Mouse (Mus musculus): Measurements from ENCODE around the gene A730071L15Rik.

Gene A730071L15Rik

GRCm38 (mm10) chr11:6183246-6183645 is 16.6 kb upstream of the A730071L15Rik start:
- in situ Hi-C loops (cut with MboI): no loop called here

- in situ Hi-C loops (cut with MboI): no loop called here
Observed at GRCm38 (mm10) chr11:6184202-6184935, 15.5 kb upstream of the A730071L15Rik start.

DNA sequence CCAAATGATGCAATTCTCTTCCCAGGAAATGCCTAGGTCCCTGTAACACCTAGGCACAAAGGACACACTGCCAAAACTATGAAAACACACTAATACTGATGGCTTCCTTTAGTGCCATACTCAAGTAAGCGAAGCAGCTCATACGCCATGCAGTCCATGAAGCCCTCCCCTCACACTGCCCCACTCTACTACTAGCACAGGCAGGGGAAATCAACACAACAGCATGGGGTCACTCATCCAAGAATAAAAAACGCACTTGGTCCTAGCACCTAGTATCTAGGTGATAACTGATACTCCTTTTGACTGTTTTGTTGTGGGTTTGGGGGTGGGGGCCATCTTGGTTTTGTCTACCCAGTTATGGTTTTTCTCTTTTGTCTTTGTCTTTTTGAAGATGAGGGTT is 12.4 kb upstream of the A730071L15Rik start:
- in situ Hi-C loops (cut with MboI): no loop called here

- in situ Hi-C loops (cut with MboI): no loop called here
Observed at GRCm38 (mm10) chr11:6187878-6188277, 12.0 kb upstream of the A730071L15Rik start.

GRCm38 (mm10) chr11:6196780-6197179 is 3.0 kb upstream of the A730071L15Rik start:
- in situ Hi-C loops (cut with MboI): loop anchor here (10.0 kb wide), 1 partner anchor 202 kb away; no protein-coding TSS in a partner anchor

DNA sequence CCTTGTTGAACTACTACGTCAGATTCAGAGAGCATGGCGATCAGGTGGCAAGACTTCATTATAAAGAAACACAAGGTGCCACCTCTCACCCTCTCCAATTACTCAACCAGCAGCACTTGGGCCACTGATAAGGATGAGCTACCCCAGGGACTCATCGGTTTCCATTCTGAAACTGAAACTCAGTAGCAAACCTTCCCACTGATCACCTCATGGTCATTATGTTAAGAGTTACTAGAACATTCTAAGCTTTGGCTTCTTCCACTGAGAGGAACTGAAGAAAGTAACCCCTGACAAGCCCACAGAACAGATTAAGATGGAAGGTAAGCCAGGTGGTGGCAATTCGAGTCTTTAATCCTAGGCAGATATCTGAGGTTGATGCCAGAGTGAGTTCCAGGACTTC is 1.4 kb upstream of the A730071L15Rik start:
- in situ Hi-C loops (cut with MboI): loop anchor here (10.0 kb wide), 1 partner anchor 204 kb away; no protein-coding TSS in a partner anchor

DNA sequence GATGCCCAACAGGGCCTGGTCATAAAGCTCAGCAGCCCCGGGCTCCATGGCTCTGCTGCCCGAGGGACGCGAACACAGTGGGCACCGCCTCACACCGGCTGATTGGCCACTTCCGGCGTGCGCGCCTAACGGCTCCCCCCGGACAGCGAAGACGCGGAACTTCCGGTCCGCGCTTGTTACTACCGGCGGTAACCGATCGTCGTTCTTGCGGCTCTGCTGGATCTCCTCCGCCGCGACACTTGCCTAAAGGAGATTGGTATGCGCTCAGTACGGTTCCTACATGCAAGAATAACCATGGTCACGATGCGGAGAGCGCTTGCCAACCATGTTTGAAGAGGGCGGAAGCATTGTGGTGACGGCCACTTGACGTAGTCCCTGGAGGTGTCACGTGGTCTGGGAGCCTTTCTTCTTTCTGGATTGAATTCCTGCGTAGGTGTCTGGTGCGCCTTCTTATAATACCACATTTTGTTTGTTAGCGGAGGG is 299 bp downstream of the A730071L15Rik start, which contains the start of gene Nudcd3:
Gene Nudcd3, minus strand, starts transcription at position 329 of the 483 bp plus-strand sequence.
- in situ Hi-C loops (cut with MboI): no loop called here

- in situ Hi-C loops (cut with MboI): no loop called here
Observed at GRCm38 (mm10) chr11:6200570-6200969, 741 bp downstream of the A730071L15Rik start.

GRCm38 (mm10) chr11:6207090-6207489 is 7.3 kb downstream of the A730071L15Rik start:
- in situ Hi-C loops (cut with MboI): no loop called here

DNA sequence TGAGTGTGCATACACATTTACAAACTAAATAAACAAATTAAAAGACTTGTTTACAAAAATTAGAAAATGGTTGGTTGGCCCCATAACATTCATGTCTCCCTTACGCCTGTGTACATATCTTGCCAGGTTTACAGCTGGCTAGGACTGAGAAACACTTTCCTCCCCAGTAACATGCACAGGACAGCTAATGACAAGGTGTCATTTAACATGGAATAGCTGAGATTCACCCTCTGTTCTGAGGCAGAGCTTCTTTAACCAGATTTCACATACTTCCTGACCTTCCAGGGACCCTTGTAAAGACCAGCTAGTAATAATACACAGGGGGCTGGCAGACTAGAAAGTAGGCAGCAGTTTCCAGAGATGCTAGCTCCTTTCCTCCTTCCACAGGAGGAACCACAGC is 8.3 kb downstream of the A730071L15Rik start:
- in situ Hi-C loops (cut with MboI): no loop called here

DNA sequence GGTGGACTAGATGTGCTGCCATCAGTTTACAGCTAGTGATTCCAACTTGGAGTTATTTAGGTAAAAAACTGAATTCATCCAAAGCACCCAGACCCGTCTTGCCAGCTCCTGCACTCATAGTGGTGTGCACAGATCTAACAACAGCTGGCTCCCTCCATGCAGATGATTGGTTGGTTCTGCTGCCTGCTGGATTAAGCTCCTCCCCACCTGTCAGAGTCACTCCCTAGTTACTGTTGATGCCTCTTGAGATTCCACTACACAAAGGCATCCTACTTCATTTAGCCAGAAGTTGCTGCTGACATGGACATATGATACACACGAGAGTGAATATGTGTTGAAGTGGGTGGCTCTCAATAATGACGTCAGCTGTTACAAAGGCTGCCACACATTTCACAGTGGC is 17.0 kb downstream of the A730071L15Rik start:
- in situ Hi-C loops (cut with MboI): no loop called here

DNA sequence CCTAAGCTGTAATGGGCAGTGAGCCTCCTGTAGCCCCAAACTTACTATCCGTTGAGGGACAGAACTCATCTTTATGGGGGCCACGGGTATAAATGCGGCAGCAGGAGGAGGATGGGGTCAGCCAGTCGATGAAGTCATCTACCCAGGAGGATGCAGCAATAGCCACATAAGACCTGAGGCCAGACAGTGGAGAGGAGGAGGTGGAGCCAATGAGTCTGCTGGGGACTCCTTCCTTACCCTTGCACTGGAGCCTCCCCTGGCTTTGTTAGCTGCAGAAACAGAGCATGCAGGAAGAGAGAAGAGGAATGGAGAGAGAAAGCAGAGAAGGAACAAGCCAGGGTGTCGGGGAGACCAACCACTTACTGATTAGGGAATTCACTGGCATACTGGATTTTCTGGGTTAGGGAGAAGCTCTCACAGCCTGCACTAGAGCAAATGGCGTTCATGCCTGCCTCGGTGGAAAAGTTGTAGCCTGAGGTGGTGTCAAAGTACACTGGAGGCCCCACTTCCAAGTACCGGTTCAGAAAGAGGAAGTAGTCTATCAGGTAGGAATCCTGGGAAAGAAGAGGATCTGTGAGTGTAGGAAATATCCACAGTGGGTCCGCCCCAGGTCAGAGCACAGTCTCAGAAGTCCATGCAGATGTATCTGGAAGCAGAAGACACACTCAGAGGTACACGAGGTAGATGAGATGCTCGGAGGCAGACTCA is 18.5 kb downstream of the A730071L15Rik start:
- in situ Hi-C loops (cut with MboI): no loop called here

- in situ Hi-C loops (cut with MboI): no loop called here
Observed at GRCm38 (mm10) chr11:6219967-6220366, 20.1 kb downstream of the A730071L15Rik start.

- in situ Hi-C loops (cut with MboI): no loop called here
Observed at GRCm38 (mm10) chr11:6222187-6222586, 22.4 kb downstream of the A730071L15Rik start.

DNA sequence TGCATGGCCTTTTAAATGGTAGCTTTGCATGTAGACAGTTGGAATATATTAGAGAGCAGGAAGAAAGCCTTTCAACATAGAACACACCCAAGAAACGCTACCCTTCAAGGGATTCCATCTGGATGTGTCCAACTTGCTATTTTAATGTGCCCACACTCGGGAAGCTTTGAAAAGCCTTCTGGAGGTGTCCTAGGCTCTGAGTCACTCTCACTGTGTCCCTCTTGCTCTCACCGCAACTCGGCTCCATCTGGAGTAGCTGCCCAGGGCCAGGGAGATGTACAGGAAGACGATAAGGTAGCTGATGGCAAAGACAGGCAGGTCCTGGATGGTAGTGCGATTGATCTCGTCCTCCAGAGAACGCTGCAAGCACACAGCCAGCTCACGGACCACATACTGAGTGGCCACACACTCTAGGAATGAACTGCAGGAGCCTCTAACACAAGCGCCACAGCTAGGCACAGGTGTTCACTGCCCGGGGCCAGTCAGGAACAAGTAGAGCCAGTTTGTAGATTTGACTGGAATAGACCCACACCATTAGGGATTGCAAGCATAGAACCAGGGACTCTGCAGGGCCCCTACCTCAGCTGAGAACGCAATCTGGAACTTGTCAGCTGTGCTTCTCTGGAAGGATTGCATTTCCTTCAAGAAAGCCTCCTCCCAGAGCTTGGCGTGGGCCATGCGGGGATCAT is 24.9 kb downstream of the A730071L15Rik start:
- in situ Hi-C loops (cut with MboI): no loop called here

GRCm38 (mm10) chr11:6230012-6230411 is 30.2 kb downstream of the A730071L15Rik start, which contains the start of gene Npc1l1:
TSS of gene Npc1l1 (minus strand) at chr11:6230143.
- in situ Hi-C loops (cut with MboI): no loop called here

DNA sequence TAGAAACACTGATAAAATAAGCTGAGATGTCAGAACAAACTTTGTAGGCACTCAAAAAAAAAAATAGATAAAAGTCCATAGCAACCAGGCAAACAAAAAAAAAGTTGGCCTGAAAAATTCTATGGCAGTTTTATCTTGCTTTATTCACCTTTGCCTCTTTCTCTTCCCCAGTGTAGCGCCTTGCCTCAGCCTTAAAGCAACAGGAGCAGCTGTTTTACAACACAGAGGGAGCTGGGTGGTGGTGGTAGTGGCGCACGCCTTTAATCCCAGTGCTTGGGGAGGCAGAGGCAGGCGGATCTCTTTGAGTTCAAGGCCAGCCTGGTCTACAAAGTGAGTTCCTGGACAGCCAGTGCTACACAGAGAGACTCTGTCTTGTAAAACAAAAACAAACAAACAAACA is 33.2 kb downstream of the A730071L15Rik start:
- in situ Hi-C loops (cut with MboI): no loop called here

- in situ Hi-C loops (cut with MboI): no loop called here
Observed at GRCm38 (mm10) chr11:6244707-6245106, 44.9 kb downstream of the A730071L15Rik start.
